9 mouse cellular contexts compared by ENCODE assay signal in genomic region chr3:122365326-122365725, GRCm38 (mm10).
DNase-seq lines count a peak whose midpoint lies in the region; ATAC-seq and TF ChIP-seq lines count a peak whose summit lies in the region.
"Had no signal": no experiment of that assay in that cellular context is flagged by ENCODE, and none has a peak within 500 bp of the region (broad histone marks: within the 10 kb centered on the region; RNA-seq: fewer than 3 reads in every experiment).

No protein-coding gene starts in this region.

- no peak overlapping the region for H3K9ac ChIP-seq in embryonic facial prominence, embryonic 12.5 days
- no peak overlapping the region for H3K9ac ChIP-seq in heart, postnatal 0 days (replicated peaks; ENCODE audit: low read depth, low read length)
- H3K9ac ChIP-seq in liver, embryonic 16.5 days (ENCODE audit: low read depth, low read length): no peak overlapping the region

- peak; percentile 54 for DNase-seq in gastrocnemius, adult 2 months
- DNase-seq in gastrocnemius, postnatal 36 days: no peak
- DNase-seq in heart, postnatal 0 days (ENCODE audit: low spot score): peak; percentile 68
- DNase-seq in retina, embryonic 14.5 days (ENCODE audit: low spot score): peak; percentile 72
- DNase-seq in layer of hippocampus, postnatal 25 days (ENCODE audit: extremely low spot score in 1 of 2, low spot score in 1 of 2): no peak
- no peak for DNase-seq in cerebellum, adult 11 months

- no peak overlapping the region for H3K4me2 ChIP-seq in embryonic facial prominence, embryonic 12.5 days (replicated peaks)
- H3K4me2 ChIP-seq in heart, postnatal 0 days (ENCODE audit: low read depth, low read length): no peak overlapping the region
- no peak overlapping the region for H3K4me2 ChIP-seq in liver, embryonic 16.5 days (ENCODE audit: low read depth, low read length)

- H3K4me1 ChIP-seq in embryonic facial prominence, embryonic 12.5 days: peaks cover 19% of the 10 kb centered on the region
- H3K4me1 ChIP-seq in heart, postnatal 0 days (ENCODE audit: control insufficient read depth, insufficient read depth): peaks cover 4% of the 10 kb centered on the region; the same call in 1 of the 2 replicates
- no peaks in the 10 kb centered on the region for H3K4me1 ChIP-seq in liver, embryonic 16.5 days (ENCODE audit: control insufficient read depth, low read depth, low read length)

- WGBS in embryonic facial prominence, embryonic 12.5 days: 10% methylated on average over 3 of the region's 3 CpGs
- 16% methylated on average over 3 of the region's 3 CpGs for WGBS in heart, postnatal 0 days
- WGBS in liver, embryonic 16.5 days (ENCODE audit: insufficient replicate concordance): 33% methylated on average over 3 of the region's 3 CpGs

- peak; percentile 32; the same call in 1 of the 2 replicates for ATAC-seq in embryonic facial prominence, embryonic 12.5 days (ENCODE audit: insufficient number of reproducible peaks, insufficient read depth, low FRiP score, low TSS enrichment)
- peak; percentile 82 for ATAC-seq in heart, postnatal 0 days (ENCODE audit: insufficient read depth, low read depth)
- ATAC-seq in liver, embryonic 16.5 days (ENCODE audit: low read depth): peak; percentile 45; the same call in 1 of the 2 replicates

- no peaks in the 10 kb centered on the region for H3K9me3 ChIP-seq in embryonic facial prominence, embryonic 12.5 days
- no peaks in the 10 kb centered on the region; the same call in 1 of the 2 replicates for H3K9me3 ChIP-seq in heart, postnatal 0 days (replicated peaks; ENCODE audit: control insufficient read depth, low read length)
- no peaks in the 10 kb centered on the region for H3K9me3 ChIP-seq in liver, embryonic 16.5 days (replicated peaks; ENCODE audit: control insufficient read depth, low read length)

- no peaks in the 10 kb centered on the region for H3K36me3 ChIP-seq in embryonic facial prominence, embryonic 12.5 days
- H3K36me3 ChIP-seq in heart, postnatal 0 days (replicated peaks; ENCODE audit: control insufficient read depth, insufficient read depth, low read length): no peaks in the 10 kb centered on the region
- H3K36me3 ChIP-seq in liver, embryonic 16.5 days (ENCODE audit: control insufficient read depth, insufficient read depth): no peaks in the 10 kb centered on the region

- no peaks in the 10 kb centered on the region for H3K27me3 ChIP-seq in embryonic facial prominence, embryonic 12.5 days
- H3K27me3 ChIP-seq in heart, postnatal 0 days (ENCODE audit: control insufficient read depth, insufficient read depth, low read length): no peaks in the 10 kb centered on the region
- H3K27me3 ChIP-seq in liver, embryonic 16.5 days (ENCODE audit: control insufficient read depth, insufficient read depth, low read depth, low read length): no peaks in the 10 kb centered on the region

- no peak overlapping the region for H3K4me3 ChIP-seq in gastrocnemius, adult 2 months
- H3K4me3 ChIP-seq in embryonic facial prominence, embryonic 12.5 days: no peak overlapping the region
- no peak overlapping the region for H3K4me3 ChIP-seq in heart, postnatal 0 days (ENCODE audit: low read depth, low read length)
- no peak overlapping the region for H3K4me3 ChIP-seq in liver, embryonic 16.5 days (ENCODE audit: low read depth, low read length)
- H3K4me3 ChIP-seq: erythroblast, embryonic 14.5 days had no signal

- no peak for TF ChIP-seq CTCF in gastrocnemius, adult 2 months (IDR thresholded peaks at IDR 0.05)
- no peak for TF ChIP-seq CTCF in heart, postnatal 0 days (IDR thresholded peaks at IDR 0.05; ENCODE audit: low read depth)

- intact Hi-C loops in gastrocnemius, adult 2 months (cut with DNase I): no loop called here
- intact Hi-C loops in gastrocnemius, postnatal 36 days (cut with DNase I): no loop called here

- peak overlapping the region; percentile 48; the same call in 1 of the 2 replicates for H3K27ac ChIP-seq in gastrocnemius, adult 2 months
- no peak overlapping the region for H3K27ac ChIP-seq in embryonic facial prominence, embryonic 12.5 days
- peak overlapping the region; percentile 27; the same call in 1 of the 2 replicates for H3K27ac ChIP-seq in heart, postnatal 0 days (ENCODE audit: low read depth)
- no peak overlapping the region for H3K27ac ChIP-seq in liver, embryonic 16.5 days (ENCODE audit: low read length)

- no peak for TF ChIP-seq EP300 in heart, postnatal 0 days (IDR thresholded peaks at IDR 0.05; ENCODE audit: low read depth)

Comparison
In these comparisons a context has a peak if more than half of its experiments do, and no peak if none do; other contexts are left out.
1. DNase-seq: peak in gastrocnemius, adult 2 months (single experiment), heart, postnatal 0 days (single experiment) and retina, embryonic 14.5 days (single experiment); none in gastrocnemius, postnatal 36 days (0 of 2), layer of hippocampus, postnatal 25 days (0 of 2) and cerebellum, adult 11 months (single experiment).
2. H3K27ac ChIP-seq: peak in gastrocnemius, adult 2 months (single experiment) and heart, postnatal 0 days (single experiment); none in embryonic facial prominence, embryonic 12.5 days (single experiment) and liver, embryonic 16.5 days (single experiment).
3. ATAC-seq: peak in every context shown above with its lines; median percentile 82 in heart, postnatal 0 days; 45 in liver, embryonic 16.5 days; 32 in embryonic facial prominence, embryonic 12.5 days.